Mouse (Mus musculus): ENCODE data around the gene Snrpg.

Gene Snrpg

DNA sequence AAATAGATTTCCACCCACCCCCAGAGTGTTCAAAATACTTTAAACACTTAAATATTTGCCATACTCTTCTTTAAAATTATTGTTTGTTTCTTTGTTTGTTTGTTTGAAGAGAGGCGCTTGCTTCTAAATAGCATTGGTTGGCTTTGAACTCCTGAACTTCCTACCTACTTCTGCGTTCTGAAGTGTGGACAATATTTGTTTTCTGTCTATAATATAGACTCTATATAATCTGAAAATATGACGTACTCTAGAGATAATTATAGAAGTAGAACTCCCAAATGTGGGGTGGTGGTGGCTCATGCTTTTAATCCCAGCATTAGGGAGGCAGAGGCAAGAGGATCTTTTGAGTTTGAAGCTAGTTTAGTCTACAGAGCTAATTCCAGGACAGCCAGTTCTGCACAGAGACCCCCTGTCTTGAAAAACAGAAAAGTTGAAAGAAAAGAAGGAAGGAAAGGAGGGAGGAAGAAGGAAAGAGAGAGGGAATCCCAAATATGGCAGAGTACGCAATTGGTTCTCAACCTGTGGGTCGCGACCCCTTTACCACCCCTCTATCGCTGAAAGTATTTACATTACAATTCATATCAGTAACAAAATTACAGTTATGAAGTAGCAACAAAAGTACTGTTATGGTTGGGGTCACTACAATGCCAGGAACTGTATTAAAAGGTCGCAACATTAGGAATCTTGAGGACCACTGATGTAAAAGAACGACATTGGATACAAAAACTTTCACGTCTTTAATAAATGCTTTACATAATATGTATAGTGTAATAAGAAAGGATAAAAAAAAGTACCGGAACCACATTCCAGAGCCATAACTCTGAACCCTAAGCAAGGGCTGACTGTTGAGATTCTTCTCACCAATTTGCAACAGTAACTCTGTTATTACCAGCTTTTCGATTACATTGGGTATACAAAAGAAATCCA, 31.8 kb downstream of the Snrpg start:
- no peak for DNase-seq

DNA sequence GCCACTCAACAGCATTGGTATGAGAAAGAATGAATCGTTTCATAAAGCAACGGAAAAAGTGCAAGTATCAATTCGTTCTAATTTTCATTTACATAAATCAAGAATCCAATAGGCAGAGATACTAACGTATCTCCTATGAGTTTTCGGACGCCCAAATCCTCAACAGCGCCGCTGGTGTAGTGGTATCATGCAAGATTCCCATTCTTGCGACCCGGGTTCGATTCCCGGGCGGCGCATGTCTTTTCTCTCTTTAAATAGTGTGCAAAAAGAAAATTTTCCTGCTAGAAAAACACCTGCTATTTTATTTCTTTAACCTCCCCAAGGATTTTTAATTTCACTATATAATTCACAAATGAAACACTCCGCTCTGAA, 32.6 kb downstream of the Snrpg start:
- peak; percentile 86 for DNase-seq

DNA sequence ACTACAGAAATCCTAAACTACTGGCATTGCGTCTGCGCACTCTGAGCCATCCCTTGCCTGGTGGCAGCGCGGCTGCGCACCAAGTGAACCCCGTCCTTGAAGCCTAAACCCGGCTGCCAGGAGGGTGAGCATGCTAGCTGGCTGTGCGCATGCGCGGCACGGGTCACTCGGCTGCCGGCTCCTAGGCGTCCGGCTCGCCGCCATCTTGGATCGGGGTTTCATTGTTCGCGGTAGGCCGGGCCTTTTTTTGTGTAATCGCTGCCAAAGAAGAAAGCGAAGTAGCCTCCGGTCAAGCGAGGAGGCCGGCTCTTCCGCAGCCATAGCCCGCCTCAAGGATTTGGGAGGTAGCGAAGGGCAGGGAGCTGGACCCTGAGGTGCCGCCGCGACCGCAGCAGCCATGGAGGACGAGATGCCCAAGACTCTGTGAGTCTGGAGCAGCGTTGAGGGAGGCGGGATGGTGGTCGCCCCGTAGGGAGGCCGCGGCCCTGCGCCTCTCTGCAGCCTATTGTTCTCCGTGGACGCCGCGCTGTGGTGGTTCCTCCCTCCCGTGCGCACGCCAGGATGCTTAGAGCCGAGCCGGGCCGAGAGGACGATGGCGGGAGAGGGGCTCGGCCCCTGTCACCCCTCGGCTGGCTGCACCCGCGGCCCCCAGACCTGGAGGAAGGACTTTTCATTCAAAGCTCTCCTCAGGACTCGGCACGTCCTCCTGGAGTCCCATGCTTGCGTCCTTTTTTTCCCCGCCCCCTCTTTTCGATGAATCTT, 33.2 kb downstream of the Snrpg start, which contains the start of gene Tia1:
Gene Tia1 (plus strand): TSS at position 120 of the 762 bp plus-strand sequence.
- DNase-seq: peak; percentile 98

DNA sequence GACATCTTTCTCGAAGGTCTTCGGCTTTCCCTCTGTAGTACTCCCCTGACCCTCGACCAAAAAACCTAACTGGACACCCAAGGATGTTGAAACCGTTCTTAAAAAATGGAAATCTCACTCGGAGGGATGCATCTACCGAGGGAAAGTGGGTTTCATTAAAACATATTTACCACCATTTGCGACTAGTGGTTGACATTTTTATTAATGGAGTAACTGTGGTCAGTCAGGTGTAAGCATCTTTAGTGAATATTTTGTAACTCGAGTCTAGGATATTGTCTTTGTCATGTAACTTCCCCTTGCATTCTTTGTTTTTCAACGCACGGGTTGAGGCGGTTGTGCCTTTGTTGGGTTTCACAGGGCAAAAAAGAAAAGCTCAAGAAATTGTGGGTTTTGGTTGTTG, 33.9 kb downstream of the Snrpg start:
- DNase-seq: no peak

DNA sequence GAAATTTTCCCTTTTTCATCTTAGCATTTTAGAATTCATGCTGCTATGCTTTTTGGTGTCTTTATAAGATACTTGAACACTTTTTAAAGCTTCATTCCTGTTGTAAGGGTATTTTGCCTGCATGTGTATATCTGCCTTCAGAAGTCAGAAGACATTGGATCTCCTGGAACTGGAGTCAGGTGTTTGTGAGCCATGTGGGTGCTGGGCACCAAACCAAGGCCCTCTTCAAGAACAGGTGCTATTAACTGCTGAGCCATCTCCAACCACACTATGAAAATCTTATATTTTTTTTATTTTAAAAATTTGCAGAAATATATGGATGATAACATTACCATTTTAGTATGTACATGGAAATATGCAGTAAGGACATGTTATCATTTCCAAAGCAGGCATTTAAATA, 35.2 kb downstream of the Snrpg start:
- DNase-seq: no peak

DNA sequence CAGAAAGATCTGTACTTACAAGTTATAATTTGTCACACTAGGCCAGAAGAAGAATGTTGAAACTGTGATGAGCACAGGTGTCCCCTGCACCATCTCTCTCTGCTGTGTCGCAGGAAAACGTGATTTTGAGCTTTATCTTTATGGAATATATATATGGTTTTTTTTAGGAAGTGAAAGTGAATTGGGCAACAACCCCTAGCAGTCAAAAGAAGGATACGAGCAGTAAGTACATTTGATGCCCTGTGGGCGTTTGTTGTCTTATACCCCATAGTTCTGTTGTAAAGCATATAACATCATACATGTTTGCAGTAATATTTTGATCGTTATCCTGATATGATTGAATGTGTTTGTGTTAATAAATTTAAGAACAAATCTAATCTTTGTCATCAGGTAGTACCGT, 47.6 kb downstream of the Snrpg start:
- no peak for DNase-seq

DNA sequence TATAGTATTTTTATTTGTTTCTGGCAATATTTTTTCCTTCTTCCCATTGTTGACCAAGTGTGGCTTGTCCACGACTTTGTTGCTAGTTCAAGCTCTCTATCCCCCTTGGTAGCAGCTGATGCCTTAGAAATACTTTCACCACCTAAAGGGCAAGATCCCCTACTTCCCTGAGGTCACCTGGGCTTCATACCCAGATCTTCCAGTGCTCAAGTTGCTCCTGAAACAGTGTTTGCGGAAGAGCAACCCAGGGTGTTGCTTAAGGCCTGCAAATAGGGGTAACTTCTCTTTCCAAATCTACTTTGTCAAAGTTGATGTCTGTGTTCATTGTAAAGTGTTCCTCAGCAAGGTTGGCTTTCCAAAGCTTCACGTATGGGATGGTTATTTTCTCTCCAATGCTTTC, 48.1 kb downstream of the Snrpg start:
- no peak for DNase-seq

DNA sequence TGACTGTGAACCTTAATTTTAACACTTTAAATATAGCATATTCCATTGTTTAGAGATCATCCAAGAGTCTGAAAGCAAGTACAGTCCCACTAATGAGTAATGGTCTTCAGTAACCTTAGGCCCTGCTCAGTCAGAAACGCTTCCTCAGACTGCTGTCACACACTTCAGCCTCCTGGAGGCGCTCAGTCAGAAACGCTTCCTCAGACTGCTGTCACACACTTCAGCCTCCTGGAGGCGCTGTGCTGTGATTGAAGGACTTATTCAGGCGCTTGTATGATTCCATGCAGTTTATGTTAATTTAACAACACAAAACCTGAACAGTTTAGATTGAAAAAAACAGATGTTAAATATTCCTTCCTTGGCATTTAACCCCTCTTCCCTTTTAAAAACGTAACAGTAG, 49.4 kb downstream of the Snrpg start:
- peak; percentile 21 for DNase-seq

DNA sequence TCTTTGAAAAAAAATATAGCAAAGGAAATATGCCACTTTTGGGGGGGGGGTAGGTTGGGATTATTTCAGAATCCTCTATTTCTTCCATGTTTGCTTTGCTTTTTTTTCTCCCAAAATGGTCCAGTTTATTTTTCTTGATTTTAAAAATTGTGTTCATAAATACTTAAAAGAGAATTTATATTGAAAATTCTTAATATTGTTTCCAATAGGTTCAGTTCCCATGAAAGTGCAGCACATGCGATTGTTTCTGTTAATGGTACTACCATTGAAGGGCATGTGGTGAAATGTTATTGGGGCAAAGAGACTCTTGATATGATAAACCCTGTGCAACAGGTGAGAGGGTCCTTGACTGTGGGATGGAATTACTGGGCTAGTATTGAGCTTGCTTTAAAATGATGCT, 55.3 kb downstream of the Snrpg start, which contains the start of gene Gm44790:
Gene Gm44790 (plus strand): TSS at position 301 of the 400 bp plus-strand sequence.
- no peak for DNase-seq

Data from lung, postnatal 10 days (tissue).